Mouse (Mus musculus) kidney, adult 2 months (tissue): ENCODE data around the gene Mien1.

ENCODE experiments used
- CTCF ChIP-seq: fragments of 200-500 bp; conservative IDR thresholded peaks from 2 replicates; pipeline ENCODE4 v1.5.1; 2011; ENCODE audit warnings: low read depth, mild to moderate bottlenecking, control low read depth, low read length, moderate library complexity, mixed read lengths; ENCODE audit not compliant: insufficient read depth, insufficient read length
- POLR2A ChIP-seq: fragments of 200-500 bp; IDR thresholded peaks from one replicate; pipeline ENCODE4 v1.6.1; 2011; ENCODE audit warnings: low read depth, low read length, control low read depth

DNA sequence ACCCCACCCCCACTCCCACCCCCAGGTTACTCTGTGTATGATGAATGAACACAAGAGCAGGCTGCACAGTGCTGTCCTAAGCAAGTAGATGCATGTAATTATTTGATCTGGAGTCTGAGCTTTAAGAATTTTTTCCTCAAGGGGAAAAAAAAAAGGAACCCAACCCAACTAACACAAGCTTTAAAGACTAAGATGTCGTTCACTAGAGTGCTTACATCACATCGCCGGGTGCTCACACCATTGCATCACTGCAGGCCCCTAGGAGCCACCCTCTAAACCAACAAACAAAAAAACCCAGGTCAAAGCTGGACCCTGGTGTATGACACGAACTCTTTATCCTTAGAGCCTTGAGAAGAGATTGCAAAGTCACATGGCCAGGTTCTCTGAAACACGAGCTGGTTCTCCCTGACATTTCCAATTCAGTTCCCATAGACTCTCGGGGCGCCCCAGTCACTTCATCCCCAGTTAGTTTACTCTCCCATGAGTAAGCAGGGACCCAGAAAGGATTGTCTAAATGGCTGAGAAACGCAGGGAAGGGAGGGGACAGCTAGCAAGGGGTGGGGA is 35.2 kb upstream of the Mien1 start:
- no peak for TF ChIP-seq CTCF
- TF ChIP-seq POLR2A = no peak
